Mouse (Mus musculus) ES-Bruce4 (cell line): Measurements from ENCODE around the gene Ttc30a1.

Source experiments
- CTCF ChIP-seq: IDR thresholded peaks from one replicate; pipeline ENCODE4 v1.8.1; 2011; ENCODE audit warnings: low read depth, low read length
- EP300 ChIP-seq: IDR thresholded peaks from 2 replicates; pipeline ENCODE4 v1.6.1; 2011; ENCODE audit warnings: low read depth, low read length; ENCODE audit not compliant: insufficient read depth

DNA sequence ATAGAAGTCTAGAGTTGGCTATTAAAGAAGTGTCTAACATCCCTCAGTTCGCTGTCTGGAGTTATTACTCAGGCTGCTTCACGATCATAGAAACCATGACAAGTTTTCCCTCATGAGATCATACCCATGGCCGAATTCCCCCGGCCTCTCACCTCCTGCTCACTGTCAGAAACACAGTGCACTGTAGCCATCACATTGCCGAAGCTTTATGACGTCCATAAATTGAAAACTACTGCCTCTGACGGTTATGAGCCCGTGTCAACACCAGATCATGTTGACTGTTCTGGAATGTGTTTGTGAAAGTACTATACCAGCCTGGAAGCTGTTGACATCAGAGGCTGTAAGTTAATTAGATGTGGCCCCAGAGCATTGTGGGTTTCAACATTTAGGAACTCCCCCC, 31.1 kb downstream of the Ttc30a1 start:
- no peak for TF ChIP-seq CTCF
- no peak for TF ChIP-seq EP300
